Mouse (Mus musculus): Measurements from ENCODE around the gene Leng1. TPM values are rescaled to one million over a fixed set of nuclear protein-coding genes. Genes with fewer than 3 reads are reported as not detected.

Leng1 gene
- polyA plus RNA-seq, 1 experiment from 2014 or later = 13.2 TPM

DNA sequence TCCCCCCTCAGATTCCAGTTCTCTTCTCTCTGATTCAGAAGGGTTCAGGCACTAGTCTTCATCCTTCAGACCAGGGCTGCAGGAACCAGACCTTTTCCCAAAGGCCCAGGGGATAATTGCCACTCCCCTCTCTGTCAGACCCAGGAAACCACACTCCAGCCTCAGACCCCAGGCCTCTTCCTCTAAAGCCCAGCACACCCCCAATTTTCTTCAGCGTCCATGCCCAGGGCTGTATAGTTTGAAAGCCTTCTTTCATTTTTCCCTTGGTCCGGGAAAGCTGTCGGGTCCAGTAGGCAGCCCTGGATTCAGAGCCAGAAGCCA, 9.5 kb upstream of the Leng1 start:
- no peak overlapping the region for H3K27ac ChIP-seq (ENCODE audit: low read depth, low read length)
- H3K9ac ChIP-seq (ENCODE audit: low read depth, low read length) = no peak overlapping the region
- peaks cover 2% of the 10 kb centered on the region; the same call in 1 of the 2 replicates for H3K36me3 ChIP-seq (ENCODE audit: control insufficient read depth, insufficient read depth, low read length)
- H3K9me3 ChIP-seq (ENCODE audit: control insufficient read depth, low read length) = no peaks in the 10 kb centered on the region
- 82% methylated on average over 3 of the region's 3 CpGs for WGBS
- H3K4me3 ChIP-seq (ENCODE audit: low read length) = no peak overlapping the region
- H3K4me1 ChIP-seq (ENCODE audit: control insufficient read depth, insufficient read depth, low read depth, low read length) = no peaks in the 10 kb centered on the region
- no peaks in the 10 kb centered on the region for H3K27me3 ChIP-seq (replicated peaks; ENCODE audit: control insufficient read depth, insufficient read depth, low read length)
- 0 out of 2 replicates have a peak, but pooled peaks have one; percentile 1 for ATAC-seq
- no peak overlapping the region for H3K4me2 ChIP-seq (ENCODE audit: low read length)

DNA sequence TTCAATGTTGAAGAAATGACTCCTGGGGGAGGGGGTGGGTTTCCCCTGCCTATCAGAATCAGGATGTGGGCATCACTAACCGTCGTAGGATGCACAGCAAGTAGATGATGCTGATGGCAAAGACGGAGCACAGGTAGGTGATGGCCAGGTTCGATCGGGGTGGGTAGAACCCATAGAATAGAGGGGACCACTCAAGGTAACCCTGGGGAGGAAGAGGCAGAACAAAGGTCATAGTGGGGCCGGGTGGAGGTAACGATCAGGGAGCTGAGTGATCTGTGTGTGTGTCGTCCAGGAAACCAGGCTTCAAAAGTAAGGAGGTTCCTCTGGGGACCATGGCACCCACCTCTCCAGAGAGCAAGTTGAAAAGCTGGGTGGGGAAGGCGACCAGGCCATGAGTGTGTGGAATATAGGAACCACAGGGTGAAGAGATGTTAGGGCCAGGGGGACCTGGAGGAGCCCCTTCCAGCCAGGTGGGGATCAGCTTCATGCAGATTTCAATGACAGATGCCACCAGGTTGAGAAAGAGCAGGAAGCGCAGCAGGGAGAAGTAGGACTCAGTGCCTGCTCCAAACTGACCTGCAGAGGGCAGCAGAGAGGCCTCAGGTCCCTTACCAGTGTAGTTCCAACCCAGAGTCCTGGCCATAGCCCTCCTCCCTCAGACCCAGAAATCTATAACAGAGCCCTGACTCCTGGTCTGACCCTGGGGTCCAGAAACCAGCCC, 9.0 kb upstream of the Leng1 start:
- H3K4me3 ChIP-seq (ENCODE audit: low read length) = no peak overlapping the region
- no peak overlapping the region for H3K4me2 ChIP-seq (ENCODE audit: low read length)
- H3K9me3 ChIP-seq (ENCODE audit: control insufficient read depth, low read length) = no peaks in the 10 kb centered on the region
- 71% methylated on average over 10 of the region's 10 CpGs for WGBS
- peak; percentile 84 for ATAC-seq
- H3K36me3 ChIP-seq (ENCODE audit: control insufficient read depth, insufficient read depth, low read length) = peaks cover 2% of the 10 kb centered on the region; the same call in 1 of the 2 replicates
- no peak overlapping the region for H3K27ac ChIP-seq (ENCODE audit: low read depth, low read length)
- no peak overlapping the region for H3K9ac ChIP-seq (ENCODE audit: low read depth, low read length)
- H3K4me1 ChIP-seq (ENCODE audit: control insufficient read depth, insufficient read depth, low read depth, low read length) = no peaks in the 10 kb centered on the region
- no peaks in the 10 kb centered on the region for H3K27me3 ChIP-seq (replicated peaks; ENCODE audit: control insufficient read depth, insufficient read depth, low read length)

DNA sequence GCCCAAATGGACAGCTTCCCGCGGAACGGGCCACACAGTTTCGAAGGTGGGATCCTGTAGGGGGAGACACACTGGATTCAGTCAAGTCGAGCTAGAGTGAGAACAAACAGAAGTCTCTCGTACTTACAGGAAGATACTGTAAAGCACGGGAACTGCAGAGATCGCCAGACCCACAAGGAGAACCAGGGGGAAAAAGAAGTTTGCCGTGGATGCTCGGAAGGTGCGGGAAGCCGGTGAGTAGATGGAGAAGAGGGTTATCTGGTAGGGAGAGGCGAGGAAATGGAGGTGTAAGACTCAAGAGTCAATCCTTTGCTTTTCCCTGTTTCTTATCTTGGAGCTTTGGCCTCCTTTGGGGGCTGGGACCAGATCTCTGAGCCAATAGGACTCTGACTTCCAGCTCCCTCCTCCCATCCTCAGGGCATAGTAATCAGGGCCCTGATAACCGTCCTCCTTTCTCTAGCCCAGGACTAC, 1.3 kb upstream of the Leng1 start:
- H3K4me2 ChIP-seq (ENCODE audit: low read length) = peak overlapping the region; percentile 13; the same call in 1 of the 2 replicates
- no peak for ATAC-seq
- H3K4me1 ChIP-seq (ENCODE audit: control insufficient read depth, insufficient read depth, low read depth, low read length) = peaks cover 16% of the 10 kb centered on the region
- no peak overlapping the region for H3K9ac ChIP-seq (ENCODE audit: low read depth, low read length)
- 21% methylated on average over 14 of the region's 14 CpGs for WGBS
- H3K9me3 ChIP-seq (ENCODE audit: control insufficient read depth, low read length) = no peaks in the 10 kb centered on the region
- peaks cover 5% of the 10 kb centered on the region; the same call in 1 of the 2 replicates for H3K36me3 ChIP-seq (ENCODE audit: control insufficient read depth, insufficient read depth, low read length)
- no peaks in the 10 kb centered on the region for H3K27me3 ChIP-seq (replicated peaks; ENCODE audit: control insufficient read depth, insufficient read depth, low read length)
- H3K27ac ChIP-seq (ENCODE audit: low read depth, low read length) = no peak overlapping the region
- H3K4me3 ChIP-seq (ENCODE audit: low read length) = no peak overlapping the region

DNA sequence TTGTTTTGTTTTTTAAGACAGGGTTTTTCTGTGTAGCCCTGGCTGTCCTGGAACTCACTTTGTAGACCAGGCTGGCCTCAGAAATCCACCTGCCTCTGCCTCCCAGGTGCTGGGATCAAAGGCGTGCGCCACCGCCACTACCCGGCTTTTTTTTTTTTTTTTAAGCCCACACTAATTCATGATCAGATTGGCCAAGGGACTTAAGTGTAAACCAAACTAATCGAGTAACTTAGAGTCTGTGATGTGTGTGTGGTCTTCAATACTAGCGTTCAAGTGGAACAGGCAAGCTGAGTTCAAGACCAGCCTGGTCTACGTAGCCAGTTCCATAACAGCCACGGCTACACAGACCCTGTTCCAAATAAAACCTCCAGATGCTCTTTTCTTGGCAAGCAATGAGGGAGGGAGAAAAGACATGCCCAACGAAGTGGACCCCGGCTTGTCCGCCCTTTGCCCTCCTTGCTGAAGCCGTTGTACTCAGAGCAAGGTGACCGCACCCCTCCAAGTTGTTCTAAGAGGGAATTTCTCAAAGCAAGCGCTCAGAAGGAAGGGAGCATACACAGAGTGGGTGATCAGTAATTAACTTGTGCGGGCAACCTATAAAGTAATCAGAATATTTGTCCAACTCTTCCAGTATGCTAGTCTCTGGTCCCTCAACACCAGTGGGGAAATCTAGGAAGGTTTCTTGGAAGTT, 971 bp downstream of the Leng1 start:
- Histone ChIP-seq H3K4me2 (ENCODE audit: low read length) (peak overlapping the region; percentile 74), H3K4me1 (ENCODE audit: control insufficient read depth, insufficient read depth, low read depth, low read length) (peaks cover 16% of the 10 kb centered on the region), H3K9me3 (ENCODE audit: control insufficient read depth, low read length) (no peaks in the 10 kb centered on the region), H3K36me3 (ENCODE audit: control insufficient read depth, insufficient read depth, low read length) (peaks cover 19% of the 10 kb centered on the region), H3K27me3 (replicated peaks; ENCODE audit: control insufficient read depth, insufficient read depth, low read length) (no peaks in the 10 kb centered on the region), H3K4me3 (ENCODE audit: low read length) (peak overlapping the region; percentile 76), H3K27ac (ENCODE audit: low read depth, low read length) (peak overlapping the region; percentile 84), H3K9ac (ENCODE audit: low read depth, low read length) (peak overlapping the region; percentile 80)
- ATAC-seq = peak; percentile 18
- 30% methylated on average over 15 of the region's 15 CpGs for whole genome bisulfite sequencing

DNA sequence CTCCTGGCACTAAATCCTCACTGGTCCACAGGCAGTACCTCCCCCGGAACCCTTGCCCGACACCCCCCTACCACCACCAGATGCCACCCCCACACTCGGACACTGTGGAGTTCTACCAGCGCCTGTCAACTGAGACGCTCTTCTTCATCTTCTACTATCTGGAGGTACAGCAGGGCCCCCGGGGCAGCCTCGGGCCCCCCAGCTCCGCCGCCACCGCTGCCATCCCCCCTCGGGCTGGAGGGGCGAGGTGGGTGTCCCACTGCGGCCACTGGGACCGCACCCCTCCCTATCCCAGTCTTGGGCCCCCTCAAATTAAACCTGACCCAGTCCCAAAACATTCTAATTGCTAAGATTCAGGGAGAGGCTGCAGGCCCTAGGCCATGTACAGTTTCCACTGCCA, 7.1 kb downstream of the Leng1 start:
- Histone ChIP-seq H3K27me3 (replicated peaks; ENCODE audit: control insufficient read depth, insufficient read depth, low read length) (no peaks in the 10 kb centered on the region), H3K27ac (ENCODE audit: low read depth, low read length) (no peak overlapping the region), H3K4me2 (ENCODE audit: low read length) (no peak overlapping the region), H3K9me3 (ENCODE audit: control insufficient read depth, low read length) (no peaks in the 10 kb centered on the region), H3K4me1 (ENCODE audit: control insufficient read depth, insufficient read depth, low read depth, low read length) (peaks cover 1% of the 10 kb centered on the region), H3K36me3 (ENCODE audit: control insufficient read depth, insufficient read depth, low read length) (peaks cover 74% of the 10 kb centered on the region), H3K9ac (ENCODE audit: low read depth, low read length) (no peak overlapping the region), H3K4me3 (ENCODE audit: low read length) (no peak overlapping the region)
- 97% methylated on average over 13 of the region's 14 CpGs for WGBS
- no peak for ATAC-seq

GRCm38 (mm10) chr7:3656966-3657365, 8.7 kb downstream of the Leng1 start:
- Histone ChIP-seq H3K4me1 (ENCODE audit: control insufficient read depth, insufficient read depth, low read depth, low read length) (no peaks in the 10 kb centered on the region), H3K27ac (ENCODE audit: low read depth, low read length) (no peak overlapping the region), H3K27me3 (replicated peaks; ENCODE audit: control insufficient read depth, insufficient read depth, low read length) (no peaks in the 10 kb centered on the region), H3K9ac (ENCODE audit: low read depth, low read length) (no peak overlapping the region), H3K9me3 (ENCODE audit: control insufficient read depth, low read length) (no peaks in the 10 kb centered on the region), H3K4me3 (ENCODE audit: low read length) (no peak overlapping the region), H3K36me3 (ENCODE audit: control insufficient read depth, insufficient read depth, low read length) (peaks cover 86% of the 10 kb centered on the region), H3K4me2 (ENCODE audit: low read length) (no peak overlapping the region)
- ATAC-seq = no peak
- 95% methylated on average over 4 of the region's 4 CpGs for WGBS

- Histone ChIP-seq H3K9me3 (ENCODE audit: control insufficient read depth, low read length) (no peaks in the 10 kb centered on the region), H3K27me3 (replicated peaks; ENCODE audit: control insufficient read depth, insufficient read depth, low read length) (no peaks in the 10 kb centered on the region), H3K4me3 (ENCODE audit: low read length) (peak overlapping the region; percentile 92), H3K27ac (ENCODE audit: low read depth, low read length) (no peak overlapping the region), H3K9ac (ENCODE audit: low read depth, low read length) (peak overlapping the region; percentile 96), H3K4me2 (ENCODE audit: low read length) (peak overlapping the region; percentile 89), H3K36me3 (ENCODE audit: control insufficient read depth, insufficient read depth, low read length) (peaks cover 14% of the 10 kb centered on the region), H3K4me1 (ENCODE audit: control insufficient read depth, insufficient read depth, low read depth, low read length) (peaks cover 33% of the 10 kb centered on the region)
- 61% methylated on average over 4 of the region's 4 CpGs for WGBS
- ATAC-seq = no peak
Observed at GRCm38 (mm10) chr7:3646641-3647040, 19.0 kb downstream of the Leng1 start.

DNA sequence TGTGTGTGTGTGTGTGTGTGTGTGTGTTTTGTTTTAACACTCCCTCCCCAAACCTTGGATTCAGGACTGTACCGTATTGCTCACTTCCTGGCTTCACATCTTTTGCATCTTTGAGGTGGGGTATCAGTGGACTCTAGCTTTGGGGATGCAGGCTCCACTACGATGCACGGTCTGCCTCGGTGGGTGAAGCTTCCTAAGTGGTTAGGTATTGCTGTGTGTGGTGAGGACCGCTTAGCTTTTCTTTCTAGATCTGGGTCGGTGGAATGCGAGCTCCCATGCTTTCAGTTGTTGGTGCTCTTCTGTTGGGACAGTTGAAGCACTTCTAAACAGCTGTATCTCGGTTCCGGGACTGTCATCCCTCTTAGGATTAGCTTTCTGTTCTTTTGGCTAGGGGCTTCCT, 19.5 kb downstream of the Leng1 start:
- peak overlapping the region; percentile 92 for H3K4me3 ChIP-seq (ENCODE audit: low read length)
- 23% methylated on average over 9 of the region's 9 CpGs for WGBS
- no peaks in the 10 kb centered on the region for H3K27me3 ChIP-seq (replicated peaks; ENCODE audit: control insufficient read depth, insufficient read depth, low read length)
- H3K4me1 ChIP-seq (ENCODE audit: control insufficient read depth, insufficient read depth, low read depth, low read length) = peaks cover 33% of the 10 kb centered on the region
- no peak overlapping the region for H3K27ac ChIP-seq (ENCODE audit: low read depth, low read length)
- peaks cover 13% of the 10 kb centered on the region for H3K36me3 ChIP-seq (ENCODE audit: control insufficient read depth, insufficient read depth, low read length)
- H3K9me3 ChIP-seq (ENCODE audit: control insufficient read depth, low read length) = no peaks in the 10 kb centered on the region
- peak overlapping the region; percentile 96 for H3K9ac ChIP-seq (ENCODE audit: low read depth, low read length)
- H3K4me2 ChIP-seq (ENCODE audit: low read length) = peak overlapping the region; percentile 89
- no peak for ATAC-seq

- Histone ChIP-seq H3K27me3 (replicated peaks; ENCODE audit: control insufficient read depth, insufficient read depth, low read length) (no peaks in the 10 kb centered on the region), H3K9me3 (ENCODE audit: control insufficient read depth, low read length) (no peaks in the 10 kb centered on the region), H3K4me1 (ENCODE audit: control insufficient read depth, insufficient read depth, low read depth, low read length) (peaks cover 33% of the 10 kb centered on the region), H3K4me2 (ENCODE audit: low read length) (peak overlapping the region; percentile 89), H3K36me3 (ENCODE audit: control insufficient read depth, insufficient read depth, low read length) (peaks cover 13% of the 10 kb centered on the region), H3K4me3 (ENCODE audit: low read length) (peak overlapping the region; percentile 92), H3K9ac (ENCODE audit: low read depth, low read length) (peak overlapping the region; percentile 96), H3K27ac (ENCODE audit: low read depth, low read length) (peak overlapping the region; percentile 96)
- no peak; the same call in 1 of the 2 replicates for ATAC-seq
- under 1% methylated on average over 52 of the region's 58 CpGs for WGBS
Observed at GRCm38 (mm10) chr7:3645488-3646025, 20.1 kb downstream of the Leng1 start.
